Mouse (Mus musculus): ENCODE data around the gene Lrrk2.

Gene Lrrk2

DNA sequence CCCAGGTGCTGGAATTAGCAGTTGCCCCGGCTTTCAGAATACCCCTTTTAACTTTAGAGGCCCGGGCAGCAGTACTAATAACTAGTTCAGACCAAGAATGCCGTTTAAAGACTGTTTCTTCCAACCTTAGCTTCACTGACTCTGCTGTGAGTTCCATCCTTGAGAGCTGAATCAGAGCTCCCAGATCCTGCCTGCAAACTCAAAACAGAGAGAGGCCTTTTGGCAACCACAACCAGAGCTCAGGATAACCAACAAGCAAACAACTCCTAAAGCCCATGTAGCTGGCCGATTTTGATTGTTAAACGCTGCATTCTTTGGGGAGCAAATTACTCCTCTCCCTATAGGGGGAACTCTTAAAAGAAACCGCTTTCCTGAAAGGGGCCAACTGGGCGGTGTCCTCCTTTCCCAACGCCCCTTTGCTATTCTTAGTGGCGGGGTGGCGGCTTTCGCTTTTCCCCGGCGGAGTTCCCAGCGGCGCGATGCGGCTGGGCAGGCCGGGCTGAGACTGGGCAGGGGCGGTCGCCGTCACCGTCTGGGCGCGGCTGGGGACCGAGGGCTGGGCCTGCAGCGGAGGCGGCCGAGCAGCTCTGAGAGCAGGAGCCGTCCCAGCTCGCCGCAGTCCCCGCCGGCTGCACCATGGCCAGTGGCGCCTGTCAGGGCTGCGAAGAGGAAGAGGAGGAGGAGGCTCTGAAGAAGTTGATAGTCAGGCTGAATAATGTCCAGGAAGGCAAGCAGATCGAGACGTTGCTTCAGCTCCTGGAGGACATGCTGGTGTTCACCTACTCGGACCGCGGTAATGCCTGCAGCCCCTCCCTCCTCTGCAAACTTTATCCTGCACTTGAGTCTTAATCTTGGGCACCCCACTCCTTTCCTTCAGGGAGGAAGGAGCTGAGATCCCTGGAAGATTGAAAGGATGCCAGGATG is at the start of gene Lrrk2:
Lrrk2 (plus strand) TSS at position 531 of the 924 bp plus-strand sequence.
- DNase-seq: peak; percentile 85

DNA sequence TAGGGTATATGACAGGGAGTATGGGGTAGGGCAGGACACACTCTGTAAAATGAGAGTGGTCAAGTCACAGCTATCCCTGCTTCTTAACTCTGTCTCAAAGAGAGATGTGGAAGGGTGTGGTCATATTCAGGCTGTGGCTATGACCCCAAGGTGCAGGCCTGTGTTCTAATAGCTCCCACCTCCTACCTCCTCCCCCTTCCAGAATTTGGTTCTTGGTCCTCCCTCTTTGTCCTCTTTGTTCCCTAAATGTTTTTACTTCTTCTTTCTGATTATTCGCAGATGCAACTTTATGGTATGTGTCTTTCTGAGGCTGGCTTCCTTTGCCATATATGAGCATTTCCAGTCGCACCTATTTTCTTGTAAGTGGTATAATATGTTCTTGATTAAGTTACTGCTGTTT is 48.5 kb upstream of the Lrrk2 start:
- DNase-seq: no peak

DNA sequence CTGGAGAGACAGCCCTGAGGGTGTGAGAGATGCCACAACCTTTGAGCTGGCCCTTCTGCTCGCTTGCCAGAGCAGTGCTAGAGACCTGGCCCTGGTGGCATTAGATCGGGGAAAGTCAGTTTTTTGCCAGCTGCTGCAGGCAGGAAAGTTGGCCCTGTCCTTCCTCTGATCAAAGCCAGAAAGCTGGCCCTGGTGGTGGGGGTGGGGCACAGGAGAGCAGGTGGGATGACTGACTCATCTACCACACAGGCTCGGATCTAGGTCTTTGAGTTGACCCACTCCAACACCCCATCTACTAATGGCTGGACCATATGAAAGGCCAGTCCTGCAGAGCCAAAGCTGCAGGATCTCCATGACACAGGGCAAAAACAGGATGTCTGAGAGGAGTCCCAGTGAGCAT is 43.8 kb upstream of the Lrrk2 start:
- DNase-seq: no peak

DNA sequence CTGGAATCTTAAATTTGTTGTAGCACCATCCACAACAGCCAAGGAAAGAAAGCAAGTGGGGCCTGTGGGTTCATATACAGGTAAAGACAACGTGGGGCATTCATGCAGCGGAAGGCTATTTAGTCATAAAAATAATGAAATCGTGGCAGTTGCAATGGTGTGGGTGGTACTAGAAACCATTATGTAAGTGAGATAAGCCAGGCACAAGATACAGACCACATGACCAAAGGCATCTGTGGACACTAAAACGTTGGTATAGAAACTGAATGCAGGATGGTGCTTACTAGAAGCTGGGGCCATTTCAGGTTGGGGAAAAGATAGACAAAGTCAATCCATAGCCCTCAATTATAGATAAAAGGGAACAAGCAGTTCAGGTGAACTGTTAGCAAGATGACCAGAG is 40.5 kb upstream of the Lrrk2 start:
- DNase-seq: no peak

DNA sequence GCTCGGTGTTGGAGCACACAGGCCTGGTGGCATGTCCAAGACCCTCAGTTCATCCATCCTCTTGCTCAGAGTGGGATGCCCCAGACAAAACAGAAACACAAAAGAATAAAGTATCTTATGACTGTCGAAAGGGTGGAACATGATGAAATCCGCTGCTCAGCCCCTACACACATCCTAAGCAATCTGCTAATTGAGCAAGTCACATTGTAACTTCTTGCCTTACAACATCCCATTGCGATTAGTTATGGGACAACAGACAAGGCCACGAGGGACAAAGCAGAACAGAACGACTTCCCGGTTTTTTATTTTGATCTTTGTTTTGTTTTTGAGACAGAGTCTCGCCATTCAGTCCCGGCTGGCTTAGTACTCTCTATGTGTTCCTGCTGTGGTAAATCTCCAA is 39.9 kb upstream of the Lrrk2 start:
- no peak for DNase-seq

DNA sequence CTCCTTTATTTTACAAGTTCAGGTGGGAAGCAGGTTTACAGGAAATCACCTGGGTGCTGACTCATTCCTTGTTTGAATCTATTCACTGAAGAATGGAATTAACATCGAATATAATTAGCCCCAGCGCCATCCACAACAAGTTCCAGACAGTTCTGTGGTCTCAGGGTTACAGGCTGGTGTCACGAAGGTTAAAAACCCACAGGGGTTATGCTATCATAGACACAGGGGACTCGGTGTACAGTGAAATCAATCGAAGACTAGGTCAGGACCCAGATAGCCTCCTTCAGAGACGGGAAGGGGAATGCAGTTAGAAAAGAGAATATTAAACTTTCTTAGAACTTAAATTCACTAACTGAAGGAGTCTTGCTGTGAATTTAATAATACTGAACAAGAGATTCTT is 39.2 kb upstream of the Lrrk2 start:
- DNase-seq: no peak

DNA sequence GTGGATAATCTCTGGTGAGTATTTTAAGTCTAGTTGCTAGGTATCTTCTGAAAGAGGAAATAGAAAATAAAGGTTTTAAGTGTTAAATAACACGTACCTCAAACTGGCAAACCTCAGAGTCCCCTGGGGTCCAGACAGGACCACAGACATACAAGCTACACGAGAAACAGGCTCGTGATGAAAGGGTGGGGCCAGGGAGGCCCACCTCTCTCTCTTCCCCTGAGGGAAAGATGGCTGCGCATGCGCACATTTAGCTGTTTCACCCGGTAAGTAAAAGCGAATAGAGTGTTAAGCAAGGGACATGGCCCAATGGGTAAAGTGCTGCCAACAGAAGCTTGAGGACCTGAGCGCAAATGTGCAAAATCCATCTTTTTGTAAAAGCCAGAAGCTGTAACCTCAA is 38.7 kb upstream of the Lrrk2 start:
- DNase-seq: no peak

DNA sequence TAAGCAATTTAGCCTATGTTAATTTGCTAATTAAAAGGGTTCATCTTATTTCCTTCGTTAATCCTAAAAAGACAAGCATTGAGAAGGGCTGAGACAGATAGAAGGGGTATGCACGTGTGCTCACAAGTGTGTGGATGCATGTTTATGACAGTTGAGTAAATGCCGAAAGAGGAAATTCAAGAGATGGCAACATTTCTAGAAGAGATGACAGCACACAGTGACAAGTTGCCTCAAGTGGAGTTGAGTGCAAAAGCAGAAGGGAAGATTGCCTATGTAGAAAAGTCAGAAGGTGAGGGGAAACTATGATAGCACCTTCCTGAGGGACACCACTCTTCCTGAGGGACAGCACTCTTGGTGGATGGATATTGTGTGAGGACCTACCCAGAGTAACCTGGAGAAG is 31.3 kb upstream of the Lrrk2 start:
- DNase-seq: no peak

DNA sequence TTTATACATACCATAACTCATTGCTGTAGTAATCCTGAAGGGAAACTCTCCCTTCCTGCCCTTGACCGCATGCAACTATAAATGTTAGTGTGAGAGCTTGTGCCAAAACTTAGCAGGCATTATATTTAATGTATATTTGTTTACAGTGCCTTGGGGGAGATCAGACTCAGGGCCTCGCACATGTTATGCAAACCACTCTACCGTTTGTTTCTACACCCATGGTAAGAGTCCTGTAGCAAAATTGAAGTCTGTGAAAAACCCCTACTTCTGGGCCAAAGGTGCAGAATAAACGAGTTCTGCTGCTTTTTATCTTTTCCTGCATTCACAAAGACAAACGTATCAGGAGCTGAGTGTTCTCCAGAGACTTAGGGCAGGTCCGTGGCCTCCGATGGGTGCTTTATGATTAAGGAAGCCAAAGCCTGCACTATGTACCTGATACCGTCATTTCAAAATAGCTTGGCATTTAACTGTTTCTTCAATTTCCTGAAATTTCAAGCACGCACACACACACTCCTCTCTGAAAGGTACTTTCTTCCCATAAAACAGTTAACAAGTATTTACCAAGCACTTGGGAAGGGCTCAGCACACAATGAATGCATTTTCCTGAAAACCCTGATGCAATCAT is 30.2 kb upstream of the Lrrk2 start:
- DNase-seq: no peak

DNA sequence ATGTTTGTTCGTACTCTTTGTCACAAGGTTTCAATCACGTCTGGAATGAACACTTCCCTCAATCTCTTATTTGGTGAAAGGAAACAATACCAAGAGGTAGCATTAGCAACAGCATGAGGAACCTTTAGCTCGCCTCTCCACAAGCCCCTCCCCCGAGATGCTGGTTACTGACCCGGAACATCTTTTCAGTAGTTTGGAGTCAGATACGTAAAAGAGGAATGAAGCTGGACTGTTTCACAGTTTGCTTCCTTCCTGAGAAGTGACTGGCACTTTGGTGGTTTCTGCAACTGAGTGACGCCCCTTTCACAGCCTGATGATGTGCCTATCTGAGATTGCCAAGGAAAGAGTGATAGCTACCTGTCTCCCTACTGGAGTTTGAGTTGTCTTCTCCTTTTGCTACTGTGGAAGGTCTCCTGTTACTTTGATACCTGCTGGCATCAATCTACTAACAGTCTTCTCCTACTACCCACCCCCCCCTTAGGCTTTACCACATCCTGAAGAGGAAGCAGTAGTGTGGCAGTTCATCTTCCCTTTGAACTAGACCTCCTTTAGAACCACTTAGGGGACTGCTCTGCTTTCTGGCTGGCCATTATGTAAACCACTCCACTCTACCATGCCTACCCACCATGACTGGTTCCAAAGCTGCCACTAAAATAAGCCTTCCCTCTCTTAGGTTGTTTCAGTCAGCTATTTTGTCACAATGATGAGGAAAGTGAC is 29.2 kb upstream of the Lrrk2 start:
- DNase-seq: no peak

DNA sequence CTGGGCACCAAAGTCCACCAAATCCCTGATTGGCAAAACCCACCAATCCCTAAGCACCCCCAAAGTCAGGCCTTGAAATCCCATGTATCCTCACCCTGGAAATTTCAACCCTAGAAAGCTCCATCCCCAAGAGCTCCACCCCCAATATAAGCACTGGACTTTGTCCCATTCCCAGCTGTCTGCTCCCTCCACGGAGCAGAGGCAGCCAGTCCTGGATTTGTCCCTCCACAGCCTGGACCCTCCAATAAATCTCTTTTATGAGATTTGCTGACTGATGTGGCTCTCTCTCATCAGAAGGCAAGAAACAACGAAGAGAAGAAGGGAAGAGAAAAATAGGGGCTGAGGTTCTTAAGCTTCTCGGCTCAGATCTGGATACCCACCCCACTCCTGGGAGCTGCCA is 22.7 kb upstream of the Lrrk2 start:
- no peak for DNase-seq

DNA sequence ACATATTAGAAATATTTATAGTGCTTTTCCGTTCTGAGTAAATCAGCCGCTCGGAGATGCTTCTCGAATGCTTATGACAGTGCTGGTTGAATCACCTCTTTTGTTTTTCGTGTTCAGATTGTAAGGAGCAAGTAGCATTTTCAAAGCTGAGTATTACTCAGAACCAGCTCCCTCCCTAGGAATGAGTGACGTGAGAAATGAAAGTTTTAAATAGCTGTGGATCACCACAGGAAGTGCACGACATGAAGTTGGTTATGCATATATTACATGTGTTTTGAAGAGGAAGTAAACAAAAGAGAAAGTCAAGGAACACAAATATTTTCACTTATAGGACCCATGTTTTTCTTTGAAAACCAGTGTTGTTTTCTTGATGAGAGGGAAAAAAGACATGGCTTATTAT is 21.5 kb upstream of the Lrrk2 start:
- peak; percentile 8 for DNase-seq

DNA sequence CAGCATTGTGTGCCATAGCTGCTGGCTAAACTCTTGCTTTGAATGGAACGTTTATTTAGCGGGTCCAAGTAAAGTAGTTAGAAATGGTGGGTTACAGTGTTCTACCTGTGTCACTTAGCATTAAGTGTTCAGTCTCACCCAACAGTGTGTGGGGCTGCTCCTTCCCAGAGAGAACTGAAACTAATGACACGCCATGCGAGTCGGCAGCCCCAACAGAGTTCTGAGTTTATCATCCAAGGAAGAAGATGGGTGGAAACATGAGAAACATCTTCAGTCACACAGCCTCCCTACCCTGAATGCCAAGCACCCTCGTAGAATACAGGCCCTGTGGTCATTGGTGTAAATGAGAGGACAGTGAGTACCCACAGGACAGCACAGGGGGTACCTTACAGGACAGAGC is 14.7 kb upstream of the Lrrk2 start:
- no peak for DNase-seq

DNA sequence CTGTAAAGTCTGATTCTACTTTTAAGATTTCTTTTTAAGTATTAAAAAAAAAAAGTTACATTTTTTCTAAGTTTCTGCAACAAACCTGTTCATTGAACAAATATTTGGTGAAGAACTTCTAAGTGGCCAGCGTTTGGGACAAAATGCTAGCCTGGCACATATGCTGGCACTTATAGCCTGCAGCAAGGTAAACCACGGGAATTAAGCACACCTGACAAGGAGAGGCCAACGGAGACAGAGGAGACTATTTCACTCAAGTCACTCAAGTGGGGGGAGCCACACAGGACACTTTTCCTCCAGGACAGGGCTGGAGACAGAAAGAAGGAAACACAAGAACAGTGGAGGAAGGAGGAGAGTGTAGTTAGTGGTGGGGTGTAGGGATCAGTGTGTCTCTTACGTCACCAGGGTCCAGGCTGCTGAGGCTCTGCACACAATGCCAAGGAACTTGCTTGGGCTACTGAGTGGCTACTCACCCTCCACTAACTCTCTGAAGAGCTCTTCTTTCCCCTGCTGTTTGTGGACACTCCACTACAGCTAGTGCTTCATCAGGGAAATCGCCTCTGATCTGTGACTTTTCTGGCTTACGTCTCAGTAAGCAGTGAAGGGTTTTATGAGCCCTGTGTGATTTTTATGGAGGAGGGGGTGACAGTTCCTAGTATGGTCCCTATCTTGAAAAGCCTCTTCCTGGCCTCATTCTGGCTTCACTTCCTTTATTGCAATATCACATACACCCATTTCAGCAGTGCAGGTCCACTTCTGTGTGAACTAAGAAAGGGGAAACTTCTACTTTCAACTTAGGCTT is 12.5 kb upstream of the Lrrk2 start:
- no peak for DNase-seq

DNA sequence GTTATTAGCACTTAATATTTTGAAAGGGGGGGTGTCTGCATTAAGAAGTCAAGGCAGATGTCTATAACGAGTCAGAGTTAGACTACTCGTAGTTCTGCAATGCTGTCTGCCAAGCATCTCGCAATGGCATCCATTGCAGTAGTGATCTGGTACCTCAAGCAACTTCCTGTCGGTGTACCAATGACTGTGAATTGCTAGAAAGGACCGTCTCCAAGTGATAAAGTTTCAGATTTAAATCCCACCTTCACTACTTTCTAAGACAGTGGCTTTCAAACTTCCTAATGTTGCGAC is 12.0 kb upstream of the Lrrk2 start:
- DNase-seq: no peak

DNA sequence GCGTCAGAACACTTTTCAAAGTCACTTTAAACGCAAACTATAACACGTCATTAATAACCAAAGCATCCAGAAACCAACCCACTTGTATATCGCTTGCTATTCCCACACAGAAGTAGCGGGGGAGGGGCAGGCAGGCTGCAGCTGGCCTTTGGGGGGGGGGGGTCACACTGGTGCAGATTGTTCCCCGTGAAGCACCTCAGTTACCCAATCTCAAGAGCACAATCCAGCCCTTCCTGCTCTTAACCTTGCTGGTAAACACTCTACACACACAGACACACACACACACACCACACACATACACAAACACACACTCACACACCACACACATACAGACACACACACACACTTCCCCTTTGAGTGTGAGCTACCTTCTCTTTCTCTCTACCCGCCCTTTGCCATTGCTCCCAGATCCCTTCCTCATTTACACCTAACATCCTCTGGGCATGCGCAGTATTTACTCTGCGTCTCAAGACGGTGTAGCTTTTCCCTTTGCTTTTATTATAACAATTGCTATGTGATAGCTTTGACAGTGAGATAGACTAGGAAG is 8.3 kb upstream of the Lrrk2 start:
- DNase-seq: no peak

DNA sequence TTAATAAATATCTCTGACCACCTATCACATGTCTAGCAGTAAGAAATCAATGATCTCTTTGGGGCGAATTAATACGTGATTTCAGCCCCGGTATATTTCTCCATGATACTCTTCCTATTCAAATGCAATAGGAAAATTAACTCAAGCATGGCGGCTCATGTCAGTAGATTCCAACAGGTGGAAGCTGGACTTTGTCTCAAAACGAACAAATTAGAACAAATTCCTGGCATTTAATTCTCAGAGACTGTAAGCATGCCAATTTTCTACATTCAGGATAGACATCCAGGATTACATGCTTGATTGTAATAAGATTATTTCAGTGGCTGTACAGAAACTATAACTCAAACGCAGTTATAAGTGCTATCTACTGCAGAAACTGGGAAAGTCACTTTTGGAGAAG is 7.4 kb upstream of the Lrrk2 start:
- DNase-seq: no peak

DNA sequence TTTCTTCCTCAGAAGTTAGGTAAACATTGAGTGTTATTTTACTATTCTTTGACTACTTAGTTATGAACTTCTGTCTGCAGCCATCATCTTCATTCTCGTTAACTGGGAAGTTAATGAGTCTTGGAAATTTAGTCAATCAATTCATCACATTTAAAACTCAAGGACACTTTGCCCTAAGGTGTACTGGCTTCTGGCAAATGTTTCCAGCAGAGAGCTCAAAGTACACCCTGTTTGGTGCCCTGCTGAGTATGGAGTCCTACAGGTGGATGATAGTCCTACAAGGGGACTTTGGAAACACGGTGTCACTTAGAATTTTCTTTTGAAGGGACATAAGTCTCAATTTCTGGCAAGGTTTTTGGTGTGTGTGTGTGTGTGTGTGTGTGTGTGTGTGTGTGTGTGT is 1.8 kb upstream of the Lrrk2 start:
- DNase-seq: no peak

DNA sequence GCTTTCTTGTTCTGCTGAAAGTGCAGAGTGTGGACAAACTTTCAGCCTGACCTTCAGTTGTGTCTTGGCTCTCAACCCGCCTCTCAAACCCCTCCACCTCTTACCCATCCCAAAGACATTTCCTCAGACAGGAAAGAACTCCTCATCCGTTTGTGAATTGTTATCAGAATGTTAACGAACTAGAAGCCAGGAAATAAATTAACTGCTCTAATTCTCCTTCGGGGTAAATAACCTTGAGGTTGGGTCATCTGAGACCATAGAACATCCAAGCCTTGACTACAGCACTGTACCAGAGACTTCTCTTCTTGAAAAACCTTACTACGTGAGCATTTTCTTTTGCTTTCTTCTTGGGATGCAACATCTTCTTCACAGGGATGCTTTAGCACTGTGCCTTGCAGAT is 988 bp upstream of the Lrrk2 start:
- no peak for DNase-seq

DNA sequence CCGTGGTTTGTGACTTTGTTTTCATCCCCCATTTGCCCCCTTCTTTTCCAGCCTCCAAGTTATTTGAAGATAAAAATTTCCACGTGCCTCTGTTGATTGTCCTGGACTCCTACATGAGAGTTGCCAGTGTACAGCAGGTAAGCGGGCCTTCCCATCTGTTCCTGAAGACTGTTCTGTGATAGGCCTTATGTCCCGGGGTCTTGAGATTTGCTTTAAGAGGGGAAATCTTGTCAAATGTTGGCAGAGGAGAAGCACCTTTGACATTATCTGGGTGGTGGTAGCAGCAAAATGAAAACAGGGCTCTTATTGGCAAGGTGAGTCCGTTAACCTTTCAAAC is 562 bp downstream of the Lrrk2 start:
- DNase-seq: no peak

DNA sequence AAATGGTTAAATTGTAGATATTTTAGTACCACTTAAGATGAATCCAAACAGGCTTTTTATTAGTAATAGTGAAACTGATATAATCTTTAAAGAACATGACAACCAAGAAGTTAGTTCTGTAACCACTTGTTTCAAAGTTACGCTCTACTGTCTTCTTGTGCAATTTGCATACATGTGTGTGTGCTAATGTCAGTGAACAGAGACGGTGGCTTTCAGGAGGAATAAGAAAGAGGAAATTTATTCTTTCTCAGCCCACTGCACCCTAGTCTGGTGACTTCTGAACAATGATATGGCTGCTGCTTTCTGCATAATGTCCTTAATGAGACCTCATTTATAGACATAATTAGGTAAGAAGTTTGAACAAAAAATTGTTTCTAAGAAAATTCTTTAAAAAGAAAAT is 7.1 kb downstream of the Lrrk2 start:
- no peak for DNase-seq

DNA sequence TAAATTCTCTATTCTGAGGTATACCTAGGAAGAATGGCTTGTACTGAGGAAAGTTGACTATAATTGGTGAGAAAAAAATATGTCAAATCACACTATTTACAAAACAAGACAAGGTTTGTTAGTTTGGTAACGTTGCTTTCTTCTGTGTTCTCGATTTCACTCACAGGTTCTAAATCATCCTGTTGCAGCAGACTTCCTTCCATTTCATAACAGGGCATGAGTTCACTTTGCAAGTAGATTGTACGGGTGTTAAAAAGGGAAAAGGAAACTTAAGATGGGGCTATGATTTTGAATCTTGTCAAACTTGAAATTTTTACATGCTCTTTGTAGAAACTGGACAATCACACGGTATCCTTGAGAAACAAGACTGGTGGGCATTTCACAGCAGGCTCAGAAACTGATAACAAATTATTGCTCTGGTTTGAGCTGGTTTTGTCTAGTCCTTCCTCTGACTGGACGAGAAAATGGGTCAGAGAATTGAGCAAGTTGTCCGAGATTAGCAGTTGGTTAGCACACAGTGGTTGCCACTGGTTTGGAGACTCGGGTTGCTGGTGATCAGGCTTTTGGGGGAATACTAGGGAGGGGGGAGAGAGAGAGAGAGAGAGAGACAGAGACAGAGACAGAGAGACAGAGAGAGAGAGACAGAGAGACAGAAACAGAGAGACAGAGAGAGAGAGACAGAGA is 13.0 kb downstream of the Lrrk2 start:
- DNase-seq: no peak

DNA sequence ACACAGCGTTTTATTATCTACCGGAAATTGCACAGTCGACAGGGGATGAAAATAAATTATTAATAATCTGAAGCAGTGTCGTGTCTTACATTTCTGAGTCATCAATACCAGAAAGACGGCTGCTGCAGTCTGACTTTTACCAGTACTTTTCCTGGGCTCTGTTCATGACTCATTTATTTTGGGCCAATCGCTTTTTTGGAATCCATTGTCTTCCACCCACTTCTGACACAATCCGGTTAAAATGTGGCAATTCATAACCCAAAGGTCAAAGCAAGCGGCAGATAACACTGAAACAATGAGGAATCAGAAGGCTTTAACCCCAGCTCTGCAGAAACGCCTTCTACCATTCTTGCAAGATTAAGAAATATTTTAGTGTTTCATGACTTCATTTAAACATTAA is 17.7 kb downstream of the Lrrk2 start:
- DNase-seq: no peak

Data from right cerebral cortex, adult 18-20 months (tissue).